Mouse (Mus musculus): ENCODE measurements around the gene Tubgcp6.

Tubgcp6 gene

DNA sequence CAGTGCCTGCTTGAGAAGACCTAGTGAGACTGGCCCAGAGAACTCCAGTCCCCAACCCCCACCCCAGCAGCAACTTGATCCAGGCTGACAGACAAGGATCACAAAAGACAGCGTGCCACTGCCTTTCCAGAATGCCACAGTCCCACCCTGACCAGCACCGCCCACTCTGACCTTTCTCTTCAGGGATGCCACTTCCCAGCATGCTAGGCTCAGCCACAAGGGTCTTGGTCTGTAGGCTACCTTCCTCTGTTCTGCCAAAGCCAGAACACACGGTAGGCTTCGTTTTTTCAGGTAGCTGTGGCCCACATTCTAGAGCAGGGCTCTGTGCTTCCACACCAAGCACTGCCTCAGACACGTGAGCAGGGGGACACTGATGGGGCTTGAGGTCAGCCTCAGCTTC is 20.3 kb downstream of the Tubgcp6 start:
- no peak for DNase-seq (ENCODE audit: low spot score)

DNA sequence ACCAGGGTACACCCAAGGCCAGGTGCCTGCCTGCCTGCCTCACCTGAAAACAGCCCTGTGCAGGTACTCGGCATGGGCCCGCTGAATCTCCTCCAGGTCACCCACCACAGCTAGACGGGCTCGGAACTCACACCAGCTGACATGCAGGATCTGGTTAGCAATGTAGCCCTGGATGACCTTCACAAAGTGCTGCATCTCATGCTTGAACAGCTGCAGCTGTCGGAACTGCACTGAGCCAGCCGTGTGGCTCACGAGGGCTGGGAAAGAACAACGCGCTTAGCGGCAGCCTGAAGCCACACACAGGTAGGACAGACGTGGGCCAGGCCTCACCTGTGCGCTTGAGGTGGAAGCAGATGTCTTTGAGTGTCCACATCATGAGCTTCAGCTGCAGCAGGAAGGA is 22.1 kb downstream of the Tubgcp6 start:
- DNase-seq (ENCODE audit: low spot score) = no peak

- DNase-seq (ENCODE audit: low spot score) = no peak
These were observed 24.3 kb downstream of the Tubgcp6 start for GRCm38 (mm10) chr15:89098616-89099015.

DNA sequence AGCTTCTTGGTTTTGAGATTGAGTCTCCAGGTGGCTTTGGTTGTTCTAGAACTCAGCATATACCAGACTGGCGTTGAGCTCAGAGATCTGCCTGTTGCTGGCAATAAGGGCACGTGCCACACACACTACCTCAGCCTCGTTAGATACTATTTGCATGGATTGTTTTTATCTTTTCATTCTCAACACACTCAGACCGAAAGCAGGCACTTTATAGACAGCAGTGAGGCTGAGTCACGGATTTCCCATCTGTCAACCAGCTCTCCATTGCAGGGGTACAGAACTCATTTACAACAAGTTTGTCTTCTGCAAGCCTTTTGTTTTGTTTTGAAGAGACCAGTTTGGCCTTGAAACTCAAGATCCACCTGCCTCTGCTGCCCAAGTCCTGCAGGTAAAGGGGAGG is 25.5 kb downstream of the Tubgcp6 start:
- DNase-seq (ENCODE audit: low spot score) = no peak

- DNase-seq (ENCODE audit: low spot score) = no peak
These were observed 30.7 kb downstream of the Tubgcp6 start for GRCm38 (mm10) chr15:89092181-89092580.

- no peak for DNase-seq (ENCODE audit: low spot score)
These were observed 32.2 kb downstream of the Tubgcp6 start for GRCm38 (mm10) chr15:89090662-89091061.

- no peak for DNase-seq (ENCODE audit: low spot score)
These were observed 33.5 kb downstream of the Tubgcp6 start for GRCm38 (mm10) chr15:89089248-89090051.

- peak; percentile 68 for DNase-seq (ENCODE audit: low spot score)
These were observed 34.2 kb downstream of the Tubgcp6 start, which contains the start of gene Selenoo for GRCm38 (mm10) chr15:89088607-89089247. Gene Selenoo, plus strand, starts transcription at chr15:89089084.

DNA sequence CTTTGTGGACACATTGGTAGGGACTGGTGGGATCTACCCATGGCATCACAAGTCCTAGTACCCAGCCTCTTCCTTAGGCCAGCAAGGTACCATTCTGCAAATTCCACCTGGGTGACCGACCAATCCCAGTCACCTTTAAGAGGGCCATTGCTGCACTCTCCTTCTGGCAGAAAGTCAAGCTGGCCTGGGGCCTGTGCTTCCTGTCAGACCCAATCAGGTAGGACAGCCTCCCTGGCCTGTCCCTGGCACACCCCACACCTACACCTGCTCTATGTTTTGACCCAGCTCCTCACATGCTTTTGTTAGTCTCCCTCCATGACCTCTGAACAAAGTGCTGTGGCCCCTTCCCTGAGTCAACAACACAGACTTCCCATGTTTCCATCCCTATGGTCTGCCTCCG is 38.1 kb downstream of the Tubgcp6 start:
- no peak for DNase-seq (ENCODE audit: low spot score)

DNA sequence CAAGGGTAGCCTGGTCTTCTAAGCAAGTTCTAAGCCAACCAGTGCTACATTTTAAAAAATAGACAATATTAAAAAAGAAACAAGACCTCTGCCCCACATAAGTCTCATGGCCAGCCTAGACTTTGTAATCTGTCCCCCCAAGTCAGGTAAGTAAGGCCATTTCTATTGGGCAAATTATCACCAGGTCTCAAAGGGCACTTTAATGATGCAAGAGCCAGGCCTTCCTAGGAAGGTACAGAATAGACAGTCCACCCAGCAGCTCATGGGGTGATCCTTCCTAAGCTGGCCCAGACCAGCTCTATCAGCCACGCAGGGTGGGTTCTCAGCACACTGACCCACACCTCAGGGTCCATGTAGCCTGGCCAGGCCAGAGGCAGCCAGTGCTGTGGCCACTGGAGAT is 39.0 kb downstream of the Tubgcp6 start:
- no peak for DNase-seq (ENCODE audit: low spot score)

GRCm38 (mm10) chr15:89078208-89078836 is 44.6 kb downstream of the Tubgcp6 start:
- DNase-seq (ENCODE audit: low spot score) = peak; percentile 81

DNA sequence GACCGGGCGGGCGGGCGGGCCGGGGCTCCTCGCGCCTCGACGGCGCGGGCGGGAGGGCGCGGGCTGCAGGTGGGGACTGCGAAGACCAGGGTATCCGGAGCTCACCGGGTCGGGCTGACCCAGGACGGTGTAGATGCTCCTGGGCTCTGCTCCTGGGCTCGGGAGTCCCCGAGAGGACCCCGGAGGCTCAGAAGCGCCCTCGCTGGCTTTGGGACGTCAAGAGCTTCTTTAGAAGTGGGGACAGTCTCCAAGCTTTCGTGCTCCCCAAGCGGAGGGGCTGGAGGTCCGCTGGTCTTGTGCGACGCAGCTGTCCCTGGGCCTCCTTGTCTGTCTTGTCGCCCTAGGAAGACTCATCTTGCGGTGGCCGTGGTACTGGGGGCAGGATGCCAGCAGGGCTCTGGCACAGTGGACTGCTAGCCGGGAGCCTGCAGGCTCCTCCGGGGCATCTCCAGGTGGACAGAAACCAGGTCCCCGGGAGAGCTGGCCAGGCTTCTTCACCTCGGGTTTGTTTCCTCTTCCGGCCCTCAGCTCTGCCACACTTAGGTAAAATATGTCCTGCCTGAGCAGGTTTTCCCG is 46.7 kb downstream of the Tubgcp6 start:
- peak; percentile 11 for DNase-seq (ENCODE audit: low spot score)

DNA sequence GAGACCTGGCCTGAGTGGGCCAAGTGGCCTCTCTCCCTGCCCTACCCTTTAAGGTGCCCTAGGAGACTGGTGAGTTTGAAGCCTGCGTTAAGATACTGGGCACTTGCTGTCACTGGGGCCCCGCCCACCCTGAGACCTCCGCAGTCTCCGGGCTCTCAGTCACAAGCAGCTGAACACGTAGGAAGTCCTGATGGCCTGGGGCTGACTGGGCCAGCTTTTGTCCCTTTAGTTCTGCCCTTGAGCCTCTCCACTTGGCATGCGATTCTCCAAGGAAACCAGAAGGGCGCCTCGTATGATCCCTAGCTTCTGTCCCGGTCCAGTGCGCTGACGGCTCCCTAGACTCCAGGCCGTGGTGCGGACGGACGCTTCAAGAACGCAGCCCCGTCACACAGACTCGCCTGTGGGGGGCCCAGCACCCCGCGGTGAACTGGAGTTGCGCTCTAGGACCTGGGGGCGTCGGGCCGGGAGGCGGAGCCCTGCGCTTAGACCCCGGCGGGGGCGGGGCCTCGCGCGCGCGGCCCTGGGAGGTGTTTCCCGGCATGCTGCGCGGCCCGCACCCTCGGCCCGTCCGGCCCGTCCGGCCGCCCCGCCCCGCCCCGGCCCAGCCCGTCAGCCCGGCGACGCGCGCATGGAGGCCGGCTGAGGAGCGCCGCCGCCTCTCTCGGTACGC is 47.3 kb downstream of the Tubgcp6 start:
- peak; percentile 79 for DNase-seq (ENCODE audit: low spot score)

DNA sequence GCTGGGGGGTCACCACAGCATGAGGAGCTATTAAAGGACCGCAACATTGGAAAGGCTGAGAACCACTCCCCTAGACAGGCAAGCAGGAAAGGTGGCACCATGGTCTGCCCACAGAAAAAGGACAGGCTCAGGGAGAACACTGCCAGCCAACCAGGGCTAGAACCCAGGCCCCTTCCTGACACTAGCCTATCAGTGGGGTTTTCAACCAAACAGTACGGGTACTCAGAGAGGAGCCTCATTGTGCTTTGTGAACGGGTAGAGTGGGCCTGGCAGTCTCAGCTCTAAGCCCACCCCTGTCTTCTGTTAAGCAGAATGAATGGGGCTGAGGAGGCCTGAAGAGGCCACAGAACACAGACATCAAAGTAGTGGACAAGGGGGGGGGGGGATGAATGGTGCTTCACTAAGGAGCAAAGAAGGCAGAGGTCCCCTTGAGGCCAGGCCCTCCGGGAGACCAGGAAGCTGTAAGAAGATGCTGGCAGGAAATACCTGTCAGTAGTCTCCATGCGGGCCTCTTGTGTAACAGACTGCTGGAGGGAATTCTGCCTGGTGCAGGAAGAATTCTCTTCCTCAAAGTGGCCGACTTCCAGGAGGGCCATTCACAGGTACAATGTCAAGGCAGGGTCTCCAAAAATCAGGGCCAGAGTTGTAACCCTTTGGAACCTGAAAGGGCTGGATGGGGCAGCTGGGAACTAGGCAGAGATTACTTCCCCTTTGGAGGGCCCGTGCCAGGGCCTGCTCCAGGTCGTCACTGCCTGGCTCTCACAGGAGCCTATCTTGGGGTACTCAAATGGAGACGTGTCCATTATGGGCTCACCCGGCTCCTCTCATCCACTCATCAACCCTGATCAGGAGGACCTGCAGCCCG is 48.1 kb downstream of the Tubgcp6 start, which contains the start of gene Trabd:
Gene Trabd, plus strand, starts transcription at position 512 of the 865 bp plus-strand sequence.
- DNase-seq (ENCODE audit: low spot score) = no peak

- DNase-seq (ENCODE audit: low spot score) = no peak
These were observed 48.8 kb downstream of the Tubgcp6 start for GRCm38 (mm10) chr15:89073993-89074603.

DNA sequence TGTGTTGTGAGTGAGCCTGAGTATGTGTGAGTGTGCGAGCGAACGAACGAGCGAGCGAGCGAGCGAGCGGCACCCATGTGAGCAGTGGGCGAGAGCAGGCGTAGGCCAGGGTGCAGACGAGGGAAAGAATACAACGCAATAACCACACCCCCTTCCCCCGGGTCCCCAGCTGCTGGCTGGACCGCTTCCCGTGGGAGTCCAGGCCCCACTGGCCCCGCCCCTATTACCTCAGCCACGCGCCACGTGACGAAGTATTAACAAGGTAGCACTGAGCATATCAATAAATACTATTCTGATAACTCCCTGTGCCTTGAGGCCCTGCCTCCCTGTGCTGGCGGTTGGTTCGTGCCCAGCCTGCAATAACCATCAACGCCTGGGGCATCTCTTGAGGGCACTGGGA is 52.3 kb downstream of the Tubgcp6 start:
- no peak for DNase-seq (ENCODE audit: low spot score)

DNA sequence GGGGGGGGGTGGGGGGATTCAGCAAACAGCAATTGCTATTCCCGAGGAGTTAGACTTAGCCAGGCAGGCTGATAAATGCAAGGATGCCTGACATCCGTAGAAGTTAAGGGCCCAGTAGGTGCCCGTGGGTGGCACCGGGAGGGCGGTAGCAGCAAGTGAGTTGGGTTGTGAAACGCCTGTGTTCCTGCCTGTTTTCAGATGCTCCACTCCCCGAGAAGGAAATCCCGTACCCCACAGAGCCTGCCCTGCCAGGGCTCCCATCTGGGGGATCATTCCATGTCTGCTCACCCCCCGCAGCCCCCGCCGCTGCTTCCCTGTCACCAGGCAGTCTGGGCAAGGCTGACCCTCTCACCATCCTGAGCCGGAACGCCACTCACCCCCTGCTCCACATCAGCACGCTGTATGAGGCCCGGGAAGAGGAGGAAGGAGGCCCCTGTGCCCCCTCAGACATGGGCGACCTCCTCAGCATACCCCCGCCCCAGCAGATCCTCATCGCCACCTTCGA is 53.5 kb downstream of the Tubgcp6 start:
- DNase-seq (ENCODE audit: low spot score) = no peak

- no peak for DNase-seq (ENCODE audit: low spot score)
These were observed 54.7 kb downstream of the Tubgcp6 start for GRCm38 (mm10) chr15:89068226-89068625.

DNA sequence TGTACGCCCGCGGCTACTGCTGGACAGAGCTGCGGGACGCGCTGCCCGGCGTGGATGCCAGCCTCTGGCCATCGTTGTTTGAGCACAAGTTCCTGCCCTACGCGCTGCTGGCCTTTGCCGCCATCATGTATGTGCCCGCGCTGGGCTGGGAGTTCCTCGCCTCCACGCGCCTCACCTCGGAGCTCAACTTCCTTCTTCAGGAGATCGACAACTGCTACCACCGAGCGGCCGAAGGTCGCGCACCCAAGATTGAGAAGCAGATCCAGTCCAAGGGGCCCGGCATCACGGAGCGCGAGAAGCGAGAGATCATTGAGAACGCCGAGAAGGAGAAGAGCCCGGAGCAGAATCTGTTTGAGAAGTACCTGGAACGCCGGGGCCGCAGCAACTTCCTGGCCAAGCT is 55.3 kb downstream of the Tubgcp6 start:
- no peak for DNase-seq (ENCODE audit: low spot score)

DNA sequence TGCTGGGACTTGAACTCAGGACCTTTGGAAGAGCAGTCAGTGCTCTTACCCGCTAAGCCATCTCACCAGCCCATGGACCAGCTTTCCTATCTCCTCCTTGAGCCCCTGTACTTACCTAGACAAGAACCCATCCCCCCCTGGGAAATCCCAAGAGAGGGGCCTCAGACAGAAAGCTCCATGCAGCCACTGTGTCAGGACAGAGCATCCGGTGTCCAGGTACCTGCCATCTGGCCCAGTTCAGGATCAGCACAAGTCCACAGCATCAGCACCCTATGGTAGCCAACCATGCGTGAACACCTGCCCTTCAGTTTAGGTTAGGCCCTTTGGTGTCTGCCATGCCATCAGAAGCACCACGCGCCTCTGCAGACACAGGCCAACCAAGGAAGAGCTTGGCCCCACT is 58.0 kb downstream of the Tubgcp6 start:
- DNase-seq (ENCODE audit: low spot score) = no peak
